Mouse (Mus musculus): ENCODE results near the gene Map2k7. TPM values are rescaled to one million over a fixed set of nuclear protein-coding genes. Genes with fewer than 3 reads are reported as not detected.
"Not testable (repeated sequence)": the region's sequence is repeated elsewhere in the genome, so short reads cannot be mapped to it uniquely, and the experiment has no call there.

Map2k7 gene
- polyA plus RNA-seq, 1 experiment from 2014 or later: 19.8 TPM

DNA sequence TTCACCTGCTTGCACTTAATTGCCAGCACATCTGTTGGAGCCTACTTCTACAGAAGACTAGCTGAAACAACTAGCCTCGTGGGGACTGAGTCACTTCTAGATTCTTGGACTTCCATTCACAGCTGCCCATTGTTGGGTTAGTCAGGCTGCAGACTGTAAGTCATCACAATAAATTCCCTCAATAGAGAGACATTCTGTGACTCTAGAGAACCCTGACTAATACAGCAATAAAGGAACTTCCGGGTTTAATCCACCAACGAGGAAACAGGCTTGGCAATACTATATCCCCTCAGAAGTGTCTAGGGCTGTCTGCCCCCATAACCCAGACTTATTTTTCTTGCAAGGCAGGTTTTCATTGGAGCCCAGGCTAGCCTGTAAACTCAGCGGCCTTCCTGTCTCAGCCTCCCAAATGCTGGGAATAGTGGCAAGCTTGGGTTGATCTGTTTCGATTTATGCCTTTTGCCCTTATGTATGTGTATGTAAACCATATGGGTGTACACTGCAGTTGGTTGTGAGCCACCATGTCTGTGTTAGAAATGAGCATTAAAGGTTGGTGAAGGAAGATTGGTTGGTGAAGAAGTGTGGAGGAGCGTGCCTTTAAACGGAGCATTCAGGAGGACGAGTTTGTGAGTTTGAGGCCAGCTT is 13.7 kb downstream of the Map2k7 start:
- WGBS: 40% methylated on average over 8 of the region's 8 CpGs

GRCm38 (mm10) chr8:4252934-4253841 is 14.6 kb downstream of the Map2k7 start, which contains the start of gene Snapc2:
Gene Snapc2, plus strand, starts transcription at chr8:4253080.
- Histone ChIP-seq H3K27me3 (ENCODE audit: control insufficient read depth, insufficient read depth, low read length) (no peaks in the 10 kb centered on the region), H3K36me3 (ENCODE audit: control insufficient read depth, insufficient read depth, low read length) (peaks cover 5% of the 10 kb centered on the region), H3K9ac (ENCODE audit: low read length) (peak within 1 kb of the TSS; percentile 96), H3K4me2 (ENCODE audit: low read depth, low read length) (peak within 1 kb of the TSS; percentile 81), H3K4me1 (ENCODE audit: control insufficient read depth, insufficient read depth, low read length) (peaks cover 18% of the 10 kb centered on the region), H3K4me3 (replicated peaks; ENCODE audit: low read length) (peak within 1 kb of the TSS; percentile 93), H3K9me3 (replicated peaks; ENCODE audit: control insufficient read depth, low read length) (no peaks in the 10 kb centered on the region), H3K27ac (ENCODE audit: low read length) (peak within 1 kb of the TSS; percentile 91)
- under 1% methylated on average over 69 of the region's 69 CpGs for WGBS
- ATAC-seq (ENCODE audit: insufficient read depth, low FRiP score): peak; percentile 92

More for the DNA sequence above, 13.7 kb downstream of the Map2k7 start:
- Histone ChIP-seq H3K4me3 (replicated peaks; ENCODE audit: low read length) (peak overlapping the region; percentile 93), H3K27ac (ENCODE audit: low read length) (peak overlapping the region; percentile 58; the same call in 1 of the 2 replicates), H3K9ac (ENCODE audit: low read length) (peak overlapping the region; percentile 96), H3K4me2 (ENCODE audit: low read depth, low read length) (peak overlapping the region; percentile 81), H3K36me3 (ENCODE audit: control insufficient read depth, insufficient read depth, low read length) (peaks cover 5% of the 10 kb centered on the region), H3K27me3 (ENCODE audit: control insufficient read depth, insufficient read depth, low read length) (no peaks in the 10 kb centered on the region), H3K9me3 (replicated peaks; ENCODE audit: control insufficient read depth, low read length) (no peaks in the 10 kb centered on the region), H3K4me1 (ENCODE audit: control insufficient read depth, insufficient read depth, low read length) (peaks cover 12% of the 10 kb centered on the region)
- no peak for ATAC-seq (ENCODE audit: insufficient read depth, low FRiP score)

DNA sequence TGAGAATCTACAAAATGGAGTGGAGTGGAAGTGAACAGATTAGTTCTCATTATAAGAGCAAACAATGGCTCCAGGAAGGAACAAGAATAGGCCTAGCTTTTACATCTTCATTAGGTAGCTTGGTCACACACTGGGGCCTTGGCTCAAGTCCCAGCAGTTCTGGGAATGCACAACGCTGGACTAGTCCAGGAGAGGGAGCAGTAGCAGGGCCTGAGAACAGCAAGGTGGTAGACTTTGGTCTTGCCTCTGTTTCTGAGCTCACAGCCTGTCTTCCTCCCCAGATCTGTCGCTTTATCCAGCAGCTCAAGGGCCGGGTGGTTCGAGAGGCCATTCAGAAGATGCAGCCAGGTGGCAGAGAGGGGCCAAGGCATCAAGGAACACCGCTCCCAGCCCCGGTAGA is 15.5 kb downstream of the Map2k7 start:
- Histone ChIP-seq H3K9me3 (replicated peaks; ENCODE audit: control insufficient read depth, low read length) (no peaks in the 10 kb centered on the region), H3K27ac (ENCODE audit: low read length) (peak overlapping the region; percentile 91), H3K27me3 (ENCODE audit: control insufficient read depth, insufficient read depth, low read length) (no peaks in the 10 kb centered on the region), H3K4me1 (ENCODE audit: control insufficient read depth, insufficient read depth, low read length) (peaks cover 19% of the 10 kb centered on the region), H3K36me3 (ENCODE audit: control insufficient read depth, insufficient read depth, low read length) (peaks cover 5% of the 10 kb centered on the region), H3K9ac (ENCODE audit: low read length) (0 out of 2 replicates have a peak overlapping the region, but pooled peaks have one; percentile 46), H3K4me2 (ENCODE audit: low read depth, low read length) (peak overlapping the region; percentile 81), H3K4me3 (replicated peaks; ENCODE audit: low read length) (peak overlapping the region; percentile 93)
- WGBS: 61% methylated on average over 6 of the region's 6 CpGs
- no peak for ATAC-seq (ENCODE audit: insufficient read depth, low FRiP score)

GRCm38 (mm10) chr8:4255471-4255870 is 16.9 kb downstream of the Map2k7 start:
- not testable (repeated sequence) for H3K9ac ChIP-seq (ENCODE audit: low read length); H3K27ac ChIP-seq (ENCODE audit: low read length); H3K4me3 ChIP-seq (replicated peaks; ENCODE audit: low read length); H3K27me3 ChIP-seq (ENCODE audit: control insufficient read depth, insufficient read depth, low read length); H3K36me3 ChIP-seq (ENCODE audit: control insufficient read depth, insufficient read depth, low read length); H3K9me3 ChIP-seq (replicated peaks; ENCODE audit: control insufficient read depth, low read length); H3K4me2 ChIP-seq (ENCODE audit: low read depth, low read length); ATAC-seq (ENCODE audit: insufficient read depth, low FRiP score)
- 81% methylated on average over 7 of the region's 7 CpGs for WGBS
- H3K4me1 ChIP-seq (ENCODE audit: control insufficient read depth, insufficient read depth, low read length): peaks cover 26% of the 10 kb centered on the region

- H3K36me3 ChIP-seq (ENCODE audit: control insufficient read depth, insufficient read depth, low read length): peaks cover 9% of the 10 kb centered on the region
- no peaks in the 10 kb centered on the region for H3K9me3 ChIP-seq (replicated peaks; ENCODE audit: control insufficient read depth, low read length)
- 46% methylated on average over 4 of the region's 4 CpGs for WGBS
- H3K9ac ChIP-seq (ENCODE audit: low read length): peak overlapping the region; percentile 80
- H3K4me3 ChIP-seq (replicated peaks; ENCODE audit: low read length): no peak overlapping the region
- H3K27ac ChIP-seq (ENCODE audit: low read length): peak overlapping the region; percentile 78
- no peak for ATAC-seq (ENCODE audit: insufficient read depth, low FRiP score)
- H3K4me2 ChIP-seq (ENCODE audit: low read depth, low read length): no peak overlapping the region
- peaks cover 26% of the 10 kb centered on the region for H3K4me1 ChIP-seq (ENCODE audit: control insufficient read depth, insufficient read depth, low read length)
- H3K27me3 ChIP-seq (ENCODE audit: control insufficient read depth, insufficient read depth, low read length): no peaks in the 10 kb centered on the region
Measured at GRCm38 (mm10) chr8:4256911-4257310, 18.4 kb downstream of the Map2k7 start.

DNA sequence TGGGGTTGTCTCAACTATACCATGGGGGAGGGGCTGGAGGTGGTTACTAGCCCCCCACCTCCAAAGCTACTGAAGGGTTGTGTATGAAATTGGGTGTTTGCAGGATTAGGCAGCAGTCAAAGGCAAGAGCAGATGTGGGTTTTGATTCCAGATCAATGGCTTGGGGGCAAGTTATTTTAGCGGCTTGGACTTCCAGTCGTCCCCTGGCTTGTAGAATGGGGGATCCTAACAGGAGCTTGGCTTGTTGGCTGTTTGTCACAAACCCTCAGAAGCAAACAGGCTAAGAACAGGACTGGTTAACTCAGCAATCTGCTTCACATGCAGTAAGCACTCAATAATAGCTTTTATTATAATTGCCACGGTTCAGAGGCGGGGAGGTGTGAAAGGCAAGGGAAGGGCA is 18.8 kb downstream of the Map2k7 start:
- H3K4me3 ChIP-seq (replicated peaks; ENCODE audit: low read length): no peak overlapping the region
- WGBS: 79% methylated on average over 4 of the region's 4 CpGs
- no peaks in the 10 kb centered on the region for H3K9me3 ChIP-seq (replicated peaks; ENCODE audit: control insufficient read depth, low read length)
- 0 out of 2 replicates have a peak overlapping the region, but pooled peaks have one; percentile 91 for H3K4me2 ChIP-seq (ENCODE audit: low read depth, low read length)
- H3K27ac ChIP-seq (ENCODE audit: low read length): peak overlapping the region; percentile 78
- H3K27me3 ChIP-seq (ENCODE audit: control insufficient read depth, insufficient read depth, low read length): no peaks in the 10 kb centered on the region
- H3K36me3 ChIP-seq (ENCODE audit: control insufficient read depth, insufficient read depth, low read length): peaks cover 9% of the 10 kb centered on the region
- no peak for ATAC-seq (ENCODE audit: insufficient read depth, low FRiP score)
- peak overlapping the region; percentile 80 for H3K9ac ChIP-seq (ENCODE audit: low read length)
- H3K4me1 ChIP-seq (ENCODE audit: control insufficient read depth, insufficient read depth, low read length): peaks cover 24% of the 10 kb centered on the region

GRCm38 (mm10) chr8:4258233-4258632 is 19.7 kb downstream of the Map2k7 start:
- Histone ChIP-seq H3K4me1 (ENCODE audit: control insufficient read depth, insufficient read depth, low read length) (peaks cover 21% of the 10 kb centered on the region), H3K27ac (ENCODE audit: low read length) (peak overlapping the region; percentile 78), H3K9me3 (replicated peaks; ENCODE audit: control insufficient read depth, low read length) (no peaks in the 10 kb centered on the region), H3K4me3 (replicated peaks; ENCODE audit: low read length) (peak overlapping the region; percentile 79), H3K27me3 (ENCODE audit: control insufficient read depth, insufficient read depth, low read length) (no peaks in the 10 kb centered on the region), H3K9ac (ENCODE audit: low read length) (peak overlapping the region; percentile 80), H3K36me3 (ENCODE audit: control insufficient read depth, insufficient read depth, low read length) (peaks cover 9% of the 10 kb centered on the region), H3K4me2 (ENCODE audit: low read depth, low read length) (peak overlapping the region; percentile 91)
- 3% methylated on average over 33 of the region's 35 CpGs for WGBS
- peak; percentile 48 for ATAC-seq (ENCODE audit: insufficient read depth, low FRiP score)

DNA sequence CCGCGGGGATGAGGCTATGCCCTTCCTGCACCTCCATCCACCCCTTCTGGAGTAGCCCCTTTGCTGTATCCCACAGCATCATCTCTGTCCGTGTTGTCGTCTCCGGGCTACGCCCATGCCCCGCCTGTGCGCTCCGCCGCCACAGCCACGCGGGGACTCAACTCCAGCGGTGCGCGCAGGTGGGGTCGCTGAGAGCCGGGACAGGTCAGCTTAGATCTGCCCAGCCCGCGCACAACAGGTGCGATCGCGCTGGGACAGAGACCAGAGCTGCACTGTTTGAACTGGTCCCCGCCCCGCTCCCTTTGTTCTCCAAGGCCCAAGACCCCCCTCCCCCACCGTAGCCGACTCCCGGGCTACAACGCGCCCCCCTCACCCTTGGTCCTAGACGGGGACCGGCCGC is 20.1 kb downstream of the Map2k7 start:
- ATAC-seq (ENCODE audit: insufficient read depth, low FRiP score): peak; percentile 63
- peaks cover 13% of the 10 kb centered on the region for H3K36me3 ChIP-seq (ENCODE audit: control insufficient read depth, insufficient read depth, low read length)
- WGBS: 0% methylated on average over 31 of the region's 32 CpGs

More for the DNA sequence above, 20.1 kb downstream of the Map2k7 start:
- Histone ChIP-seq H3K4me3 (replicated peaks; ENCODE audit: low read length) (peak overlapping the region; percentile 79), H3K4me2 (ENCODE audit: low read depth, low read length) (peak overlapping the region; percentile 91), H3K4me1 (ENCODE audit: control insufficient read depth, insufficient read depth, low read length) (peaks cover 20% of the 10 kb centered on the region), H3K27ac (ENCODE audit: low read length) (peak overlapping the region; percentile 78), H3K9me3 (replicated peaks; ENCODE audit: control insufficient read depth, low read length) (no peaks in the 10 kb centered on the region), H3K9ac (ENCODE audit: low read length) (peak overlapping the region; percentile 80), H3K27me3 (ENCODE audit: control insufficient read depth, insufficient read depth, low read length) (no peaks in the 10 kb centered on the region)
